Mouse (Mus musculus) liver, embryonic 16.5 days (tissue): ENCODE data around the gene Hck. TPM values are rescaled to one million over a fixed set of nuclear protein-coding genes. Genes with fewer than 3 reads are reported as not detected.

Source experiments
- ATAC-seq: fragments of 200-750 bp; cut with Nextera tagmentation; 2 replicates; pipeline ENCODE4 v1.8.0; 2017; ENCODE audit warnings: low read depth, mild to moderate bottlenecking, moderate number of reproducible peaks, moderate library complexity
- H3K27ac ChIP-seq: fragments of 300-500 bp; sonication (generic); 2 replicates; pipeline ENCODE4 v1.5.1; 2014; ENCODE audit warnings: mild to moderate bottlenecking, low read length
- H3K27me3 ChIP-seq: fragments of 300-500 bp; sonication (generic); 2 replicates; pipeline ENCODE4 v1.6.1; 2014; ENCODE audit warnings: low read depth, low read length, mixed read lengths; ENCODE audit not compliant: control insufficient read depth, insufficient read depth
- H3K36me3 ChIP-seq: fragments of 300-500 bp; sonication (generic); 2 replicates; pipeline ENCODE4 v1.6.1; 2014; ENCODE audit warnings: mild to moderate bottlenecking; ENCODE audit not compliant: control insufficient read depth, insufficient read depth
- H3K4me1 ChIP-seq: fragments of 300-500 bp; sonication (generic); 2 replicates; pipeline ENCODE4 v1.6.1; 2014; ENCODE audit warnings: low read depth, low read length, mixed read lengths; ENCODE audit not compliant: control insufficient read depth
- H3K4me2 ChIP-seq: fragments of 300-500 bp; sonication (generic); 2 replicates; pipeline ENCODE4 v1.6.1; 2014; ENCODE audit warnings: low read depth, low read length, mixed read lengths
- H3K4me3 ChIP-seq: fragments of 300-500 bp; sonication (generic); 2 replicates; pipeline ENCODE4 v1.5.1; 2014; ENCODE audit warnings: low read depth, mild to moderate bottlenecking, low read length
- H3K9ac ChIP-seq: fragments of 300-500 bp; sonication (generic); 2 replicates; pipeline ENCODE4 v1.6.1; 2014; ENCODE audit warnings: low read depth, low read length
- H3K9me3 ChIP-seq: fragments of 300-500 bp; sonication (generic); replicated peaks from 2 replicates; pipeline ENCODE4 v1.6.1; 2016; ENCODE audit warnings: low read length; ENCODE audit not compliant: control insufficient read depth
- WGBS: fragments of 180-500 bp; shearing (Covaris S2); extraction: QIAGEN DNeasy Blood & Tissue Kit; methylation state at CpG from one replicate; pipeline ENCODE4 v1.1.7; 2014; ENCODE audit not compliant: insufficient replicate concordance; 5-methylcytosine and 5-hydroxymethylcytosine counted together
- polyA plus RNA-seq: library from polyadenylated mRNA; unstranded; fragments of >200 nt; fragmentation: Nextera tagmentation; extraction: Ambion mirVana; gene quantifications from 2 replicates; pipeline ENCODE4 v1.2.1, GENCODE M21; 2015

The Hck gene
- polyA plus RNA-seq, 1 experiment from 2014 or later, result 11.7 TPM

DNA sequence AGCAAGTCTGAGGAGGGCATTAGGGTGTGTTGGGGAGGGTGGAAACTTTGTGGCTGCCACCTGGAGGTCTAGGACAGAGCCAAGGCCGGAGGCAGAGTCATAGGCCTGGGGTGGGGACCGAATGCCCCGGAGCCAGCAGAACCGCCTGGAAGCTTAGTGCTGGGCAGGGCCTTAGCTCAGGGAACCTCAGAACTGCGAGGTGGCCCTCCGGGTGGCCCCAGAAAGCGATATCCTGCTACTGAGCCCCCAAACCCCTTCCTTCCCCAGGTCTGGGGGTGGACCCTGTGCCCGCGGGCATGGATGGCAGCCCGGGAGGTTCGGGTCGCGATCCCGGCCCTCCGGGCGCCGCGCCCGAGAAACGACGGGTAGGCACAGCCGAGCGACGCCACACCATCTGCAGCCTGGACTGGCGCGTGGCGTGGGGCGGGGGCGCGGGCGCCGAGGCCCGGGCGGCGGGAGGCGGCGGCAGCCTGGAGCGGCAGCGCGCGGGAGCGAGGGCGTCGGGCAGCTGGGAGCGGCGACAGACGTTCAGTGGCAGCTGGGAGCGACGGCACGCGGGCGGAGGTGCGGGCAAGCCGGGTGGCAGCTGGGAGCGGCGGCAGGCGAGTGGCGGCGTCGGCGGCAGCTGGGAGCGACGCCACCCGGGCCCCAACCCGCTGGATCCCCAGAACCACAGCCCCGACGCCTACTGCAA, 36.6 kb upstream of the Hck start:
- peaks cover 7% of the 10 kb centered on the region for H3K4me1 ChIP-seq
- H3K36me3 ChIP-seq, result no peaks in the 10 kb centered on the region
- H3K9me3 ChIP-seq, result no peaks in the 10 kb centered on the region
- 65% methylated on average over 67 of the region's 67 CpGs for WGBS
- no peak overlapping the region for H3K27ac ChIP-seq
- H3K27me3 ChIP-seq, result no peaks in the 10 kb centered on the region; the same call in 1 of the 2 replicates
- peak overlapping the region; percentile 44 for H3K4me2 ChIP-seq
- ATAC-seq, result no peak
- no peak overlapping the region for H3K9ac ChIP-seq
- H3K4me3 ChIP-seq, result no peak overlapping the region

DNA sequence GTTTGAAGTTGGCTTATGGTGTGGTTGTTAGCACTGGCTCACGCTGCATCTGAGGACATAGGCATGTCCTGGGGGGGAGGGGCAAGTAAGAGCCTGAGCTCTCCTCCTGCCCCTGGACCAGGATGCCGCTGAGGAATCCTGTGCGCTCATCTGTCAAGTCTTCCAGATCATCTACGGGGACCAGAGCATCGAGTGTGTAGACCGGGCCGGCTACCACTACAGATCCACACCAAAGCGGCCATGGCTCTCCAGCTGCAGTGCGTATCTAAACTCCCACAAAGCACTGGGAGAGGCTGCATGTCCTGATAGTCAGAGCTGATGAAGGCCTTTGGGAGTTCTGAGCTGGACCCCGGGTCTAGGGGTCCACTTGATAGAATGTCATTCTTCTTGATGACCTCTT, 33.6 kb upstream of the Hck start:
- H3K9me3 ChIP-seq, result no peaks in the 10 kb centered on the region
- H3K4me1 ChIP-seq, result peaks cover 7% of the 10 kb centered on the region
- H3K9ac ChIP-seq, result no peak overlapping the region
- H3K36me3 ChIP-seq, result no peaks in the 10 kb centered on the region
- no peak overlapping the region for H3K4me3 ChIP-seq
- no peak overlapping the region for H3K4me2 ChIP-seq
- no peak overlapping the region for H3K27ac ChIP-seq
- H3K27me3 ChIP-seq, result no peaks in the 10 kb centered on the region; the same call in 1 of the 2 replicates
- ATAC-seq, result no peak
- WGBS, result 74% methylated on average over 10 of the region's 10 CpGs

DNA sequence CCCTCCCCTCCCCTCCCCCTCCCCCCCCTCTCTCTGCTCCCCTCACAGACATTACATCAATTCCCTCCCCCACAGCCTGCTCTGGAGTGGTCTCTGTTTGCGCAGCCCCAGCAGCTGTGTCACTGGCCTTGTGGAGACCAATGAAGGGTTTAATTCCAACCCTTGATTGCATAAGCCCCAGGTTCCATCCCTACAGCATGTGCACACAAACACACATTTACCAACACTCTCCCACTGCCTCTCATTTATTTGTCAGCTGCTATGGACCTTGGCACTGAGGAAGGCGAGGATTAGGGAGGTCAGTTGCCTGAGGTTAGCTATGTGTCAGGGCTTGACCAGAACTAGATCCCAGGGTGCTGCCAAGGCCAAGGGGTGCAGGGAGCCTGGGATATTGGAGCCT, 32.3 kb upstream of the Hck start:
- Histone ChIP-seq H3K4me2 (no peak overlapping the region), H3K4me3 (no peak overlapping the region), H3K36me3 (no peaks in the 10 kb centered on the region), H3K27me3 (no peaks in the 10 kb centered on the region; the same call in 1 of the 2 replicates), H3K9me3 (no peaks in the 10 kb centered on the region), H3K4me1 (peaks cover 7% of the 10 kb centered on the region), H3K27ac (peak overlapping the region; percentile 31), H3K9ac (no peak overlapping the region)
- ATAC-seq, result peak; percentile 81
- WGBS, result 35% methylated on average over 2 of the region's 2 CpGs

DNA sequence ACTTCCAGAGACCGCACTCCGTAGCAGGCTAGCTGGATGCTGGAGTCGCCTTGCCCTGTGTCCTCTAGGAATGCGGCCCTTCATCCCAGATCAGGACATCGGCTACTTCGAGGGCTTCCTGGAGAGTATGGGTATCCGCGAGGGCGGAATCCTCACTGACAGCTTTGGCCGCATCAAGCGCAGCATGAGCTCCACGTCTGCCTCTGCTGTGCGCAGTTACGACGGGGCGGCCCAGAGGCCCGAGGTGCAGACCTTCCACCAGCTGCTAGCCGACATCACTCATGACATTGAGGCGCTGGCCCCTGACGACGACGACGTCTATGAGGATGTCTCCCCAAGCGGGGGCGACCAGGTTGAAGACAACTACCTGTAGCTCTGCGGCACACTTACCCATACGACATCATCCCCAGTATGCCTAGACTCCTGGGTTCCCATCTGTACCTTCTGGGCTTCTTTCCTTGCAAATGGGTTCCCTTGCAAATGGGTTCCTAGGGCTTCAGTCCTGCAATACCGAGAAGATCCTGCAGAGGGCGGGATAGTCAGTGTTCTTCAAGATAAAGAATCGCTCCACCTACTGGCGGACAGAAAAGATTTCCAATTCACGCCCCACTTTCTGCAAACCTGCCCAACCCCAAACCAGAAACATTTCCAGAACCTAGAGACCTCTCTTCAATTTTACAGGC, 27.3 kb upstream of the Hck start:
- H3K4me2 ChIP-seq, result no peak overlapping the region
- no peak overlapping the region for H3K27ac ChIP-seq
- WGBS, result 45% methylated on average over 32 of the region's 32 CpGs
- H3K4me1 ChIP-seq, result peaks cover 6% of the 10 kb centered on the region
- no peaks in the 10 kb centered on the region for H3K9me3 ChIP-seq
- H3K4me3 ChIP-seq, result no peak overlapping the region
- no peaks in the 10 kb centered on the region for H3K36me3 ChIP-seq
- no peak for ATAC-seq
- H3K27me3 ChIP-seq, result no peaks in the 10 kb centered on the region
- H3K9ac ChIP-seq, result no peak overlapping the region

DNA sequence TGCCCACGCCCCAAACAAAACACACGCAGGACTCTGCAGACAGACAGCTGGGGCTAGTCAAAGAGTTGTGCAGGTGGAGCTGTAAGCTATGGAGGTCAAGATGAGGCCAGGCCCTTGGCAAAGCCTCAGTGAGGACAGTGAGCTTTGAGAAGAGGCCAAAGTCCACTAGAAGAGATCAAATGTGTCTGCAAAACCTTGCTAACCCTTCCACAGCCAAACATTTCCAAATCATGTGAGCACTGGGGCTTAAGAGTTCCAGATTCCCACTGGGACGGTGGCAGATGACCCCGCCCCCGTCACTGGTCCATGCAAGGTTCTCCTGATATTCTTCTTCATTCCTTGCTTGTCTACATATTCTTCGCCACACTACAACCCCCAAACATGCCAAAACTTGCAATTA, 26.4 kb upstream of the Hck start:
- Histone ChIP-seq H3K4me2 (no peak overlapping the region), H3K27me3 (no peaks in the 10 kb centered on the region), H3K9me3 (no peaks in the 10 kb centered on the region), H3K27ac (no peak overlapping the region), H3K36me3 (no peaks in the 10 kb centered on the region), H3K9ac (no peak overlapping the region), H3K4me1 (no peaks in the 10 kb centered on the region; the same call in 1 of the 2 replicates), H3K4me3 (no peak overlapping the region)
- 62% methylated on average over 6 of the region's 6 CpGs for WGBS
- ATAC-seq, result no peak

DNA sequence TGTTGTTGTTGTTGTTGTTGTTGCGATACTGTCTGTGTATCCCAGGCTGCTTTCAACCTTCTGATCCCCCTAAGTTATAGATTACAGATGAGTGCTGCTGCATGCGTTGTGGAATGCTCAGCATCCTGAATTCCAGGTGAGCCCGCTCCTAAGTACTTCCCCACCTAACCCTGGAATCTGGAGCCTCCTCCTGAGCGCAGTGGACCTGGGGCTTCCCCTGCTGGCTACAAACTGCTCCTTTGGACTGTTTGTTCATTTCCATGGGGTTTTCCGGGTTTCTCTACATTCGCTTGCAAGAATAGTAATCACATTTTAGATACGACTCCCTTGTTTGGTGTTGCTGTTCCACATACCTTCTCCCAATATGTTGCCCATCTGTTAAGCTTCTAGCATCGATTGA, 25.0 kb upstream of the Hck start:
- H3K4me1 ChIP-seq, result no peaks in the 10 kb centered on the region; the same call in 1 of the 2 replicates
- no peaks in the 10 kb centered on the region for H3K27me3 ChIP-seq
- no peaks in the 10 kb centered on the region for H3K9me3 ChIP-seq
- H3K9ac ChIP-seq, result no peak overlapping the region
- no peaks in the 10 kb centered on the region for H3K36me3 ChIP-seq
- H3K4me3 ChIP-seq, result no peak overlapping the region
- 72% methylated on average over 8 of the region's 8 CpGs for WGBS
- peak overlapping the region; percentile 80 for H3K27ac ChIP-seq
- no peak for ATAC-seq
- H3K4me2 ChIP-seq, result no peak overlapping the region

DNA sequence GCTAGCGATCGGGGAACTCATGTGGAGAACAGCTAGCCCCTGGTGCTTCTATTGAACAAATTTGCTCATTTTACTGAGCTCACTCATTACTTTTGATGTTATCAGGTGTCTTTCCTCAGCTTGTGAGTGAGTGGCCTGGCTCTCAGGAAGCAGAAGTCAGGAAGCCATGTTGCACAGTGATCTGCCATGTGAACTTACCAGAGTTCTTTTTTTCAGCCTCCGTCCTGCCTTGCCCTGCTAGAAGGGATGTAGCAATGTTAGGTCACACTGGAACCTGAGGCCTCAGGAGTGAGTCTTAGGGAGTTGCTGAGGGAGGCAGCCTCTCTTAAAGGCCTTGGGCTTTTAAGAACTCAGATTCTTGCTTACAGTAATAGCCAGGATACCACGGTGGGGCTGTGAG, 24.4 kb upstream of the Hck start:
- no peaks in the 10 kb centered on the region for H3K36me3 ChIP-seq
- no peaks in the 10 kb centered on the region for H3K9me3 ChIP-seq
- no peak overlapping the region for H3K4me2 ChIP-seq
- no peak overlapping the region for H3K4me3 ChIP-seq
- H3K27me3 ChIP-seq, result no peaks in the 10 kb centered on the region
- H3K4me1 ChIP-seq, result no peaks in the 10 kb centered on the region; the same call in 1 of the 2 replicates
- no peak overlapping the region for H3K9ac ChIP-seq
- WGBS, result 54% methylated on average over 4 of the region's 4 CpGs
- H3K27ac ChIP-seq, result peak overlapping the region; percentile 80
- ATAC-seq, result peak; percentile 37

DNA sequence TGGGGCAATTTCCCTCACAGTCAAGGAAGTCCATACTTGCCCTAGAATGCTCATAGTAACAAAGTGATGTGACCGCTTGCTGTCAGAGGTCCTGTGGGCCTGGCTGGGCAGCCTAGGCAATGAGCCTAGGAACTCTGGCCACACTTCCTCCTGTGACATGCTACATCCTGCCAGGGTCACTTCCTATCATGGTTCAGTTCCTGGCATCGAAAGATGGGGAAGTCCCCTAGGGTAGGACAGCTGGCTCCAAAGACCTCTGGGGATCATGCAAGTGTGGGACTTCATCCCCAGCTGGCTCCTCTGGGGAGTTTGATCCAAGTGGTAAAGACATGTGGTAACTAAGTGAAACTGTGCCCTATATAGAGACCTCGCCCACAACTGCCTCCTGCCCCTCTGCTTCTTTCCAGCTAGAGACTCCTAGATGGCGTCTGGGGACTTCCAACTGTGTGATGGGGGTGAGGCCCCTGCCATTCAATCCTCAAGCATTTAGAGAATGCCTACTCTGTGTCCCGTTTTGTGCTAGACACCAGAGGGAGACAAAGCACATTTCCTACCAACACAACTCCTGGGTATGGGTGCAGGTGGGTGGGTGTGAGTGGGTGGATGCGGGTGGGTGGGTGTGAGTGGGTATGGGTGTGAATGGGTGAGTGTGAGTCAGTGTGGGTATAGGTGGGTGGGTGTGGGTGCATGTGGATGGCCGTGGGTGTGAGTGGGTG, 23.8 kb upstream of the Hck start:
- H3K4me2 ChIP-seq, result no peak overlapping the region
- WGBS, result 31% methylated on average over 7 of the region's 7 CpGs
- no peaks in the 10 kb centered on the region for H3K27me3 ChIP-seq
- H3K4me1 ChIP-seq, result no peaks in the 10 kb centered on the region; the same call in 1 of the 2 replicates
- H3K36me3 ChIP-seq, result no peaks in the 10 kb centered on the region
- H3K9me3 ChIP-seq, result no peaks in the 10 kb centered on the region
- H3K9ac ChIP-seq, result no peak overlapping the region
- no peak overlapping the region for H3K4me3 ChIP-seq
- peak overlapping the region; percentile 80 for H3K27ac ChIP-seq
- peak; percentile 71 for ATAC-seq

DNA sequence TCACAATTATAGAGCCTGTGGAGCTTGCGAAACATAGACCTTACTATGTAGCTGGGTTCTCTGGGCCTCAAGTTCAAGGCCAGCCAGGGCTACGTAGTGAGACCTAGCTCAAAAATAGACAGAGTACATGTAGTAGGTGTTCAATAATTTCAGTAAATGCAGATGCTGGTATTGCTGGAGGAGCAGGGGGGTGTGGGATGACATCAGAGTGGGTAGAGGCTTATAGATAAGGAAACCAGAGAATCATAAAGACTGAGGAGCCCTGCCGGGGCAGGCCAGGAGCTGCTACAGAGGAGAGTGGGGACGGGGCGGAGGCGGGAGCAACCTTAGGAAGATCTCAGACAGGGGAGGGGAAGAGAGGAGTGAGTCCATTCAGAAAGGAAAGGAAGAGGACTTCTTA, 22.7 kb upstream of the Hck start:
- 50% methylated on average over 6 of the region's 6 CpGs for WGBS
- Histone ChIP-seq H3K27me3 (no peaks in the 10 kb centered on the region), H3K4me3 (no peak overlapping the region), H3K9ac (no peak overlapping the region), H3K4me1 (no peaks in the 10 kb centered on the region; the same call in 1 of the 2 replicates), H3K4me2 (no peak overlapping the region), H3K36me3 (no peaks in the 10 kb centered on the region), H3K27ac (no peak overlapping the region), H3K9me3 (no peaks in the 10 kb centered on the region)
- ATAC-seq, result no peak
